Mouse (Mus musculus) heart, postnatal 36 days (tissue): ENCODE data around the gene Prl7c1. TPM values are rescaled to one million over a fixed set of nuclear protein-coding genes. Genes with fewer than 3 reads are reported as not detected.
"Not testable (repeated sequence)": the region's sequence is repeated elsewhere in the genome, so short reads cannot be mapped to it uniquely, and the experiment has no call there.

ENCODE experiments used
- DNase-seq, 2 experiments: peaks; one replicate each; pipeline ENCODE4 v3.0.0; 2021 to 2022
- intact Hi-C: fragments of 180-260 bp; cut with DNase I; formaldehyde crosslinking; loops from one replicate; pipeline ENCODE4 v1.15.1; 2025
- total RNA-seq, 2 experiments: library from RNA; stranded (reverse); gene quantifications; 2 replicates each; pipeline ENCODE4 v1.2.3; 2021

The Prl7c1 gene
- not detected for total RNA-seq

- intact Hi-C loops, DNase-seq: not testable (repeated sequence)
Observed at GRCm38 (mm10) chr13:27780704-27781103, at the start of gene Prl7c1. Gene Prl7c1 (minus strand): TSS chr13:27780804.

GRCm38 (mm10) chr13:27802765-27803164 is 22.2 kb upstream of the Prl7c1 start:
- intact Hi-C loops, result no loop called here
- DNase-seq, result no peak

GRCm38 (mm10) chr13:27801354-27801753 is 20.8 kb upstream of the Prl7c1 start, which contains the start of gene Prl2a1:
Gene Prl2a1 (plus strand): TSS chr13:27801654.
- intact Hi-C loops, result no loop called here
- DNase-seq, result no peak

- intact Hi-C loops, result no loop called here
- no peak for DNase-seq
Observed at GRCm38 (mm10) chr13:27799303-27799702, 18.7 kb upstream of the Prl7c1 start.

GRCm38 (mm10) chr13:27734512-27735186 is 46.0 kb downstream of the Prl7c1 start:
- no peak for DNase-seq

GRCm38 (mm10) chr13:27730286-27730959 is 50.2 kb downstream of the Prl7c1 start:
- DNase-seq, intact Hi-C loops: not testable (repeated sequence)

More at GRCm38 (mm10) chr13:27734512-27735186, 46.0 kb downstream of the Prl7c1 start:
- intact Hi-C loops, result no loop called here

- DNase-seq, intact Hi-C loops: not testable (repeated sequence)
Observed at GRCm38 (mm10) chr13:27725057-27725456, 55.5 kb downstream of the Prl7c1 start.

Other genes starting within 250 kb of the Prl7c1 start
- gene Prl8a9, start 216.2 kb downstream of the Prl7c1 start, total RNA-seq, result not detected
- gene Prl8a1, start 198.6 kb downstream of the Prl7c1 start, total RNA-seq, result not detected
- not detected for gene Prl7b1, start 170.2 kb downstream of the Prl7c1 start, total RNA-seq
- not detected for gene Prl7a1, start 138.3 kb downstream of the Prl7c1 start, total RNA-seq
- not detected for gene Prl7a2, start 112.8 kb downstream of the Prl7c1 start, total RNA-seq
- not detected for gene Prl7d1, start 64.1 kb downstream of the Prl7c1 start, total RNA-seq
- gene Prl2a1, start 20.9 kb upstream of the Prl7c1 start, total RNA-seq, result not detected
- gene Prl2c1, start 68.5 kb upstream of the Prl7c1 start, total RNA-seq, result not detected
- not detected for gene Prl4a1, start 235.4 kb upstream of the Prl7c1 start, total RNA-seq